Mouse (Mus musculus) heart, postnatal 4 days (tissue): ENCODE data around the gene Klf4. TPM values are rescaled to one million over a fixed set of nuclear protein-coding genes. Genes with fewer than 3 reads are reported as not detected.

ENCODE experiments used
- DNase-seq: peaks from one replicate; pipeline ENCODE4 v3.0.0; 2021
- total RNA-seq, 2 experiments: library from RNA; stranded (reverse); gene quantifications; 2 replicates each; pipeline ENCODE4 v1.2.3; 2021

The Klf4 gene
- total RNA-seq: 10 to 100 TPM; 44.3 to 44.9 TPM

DNA sequence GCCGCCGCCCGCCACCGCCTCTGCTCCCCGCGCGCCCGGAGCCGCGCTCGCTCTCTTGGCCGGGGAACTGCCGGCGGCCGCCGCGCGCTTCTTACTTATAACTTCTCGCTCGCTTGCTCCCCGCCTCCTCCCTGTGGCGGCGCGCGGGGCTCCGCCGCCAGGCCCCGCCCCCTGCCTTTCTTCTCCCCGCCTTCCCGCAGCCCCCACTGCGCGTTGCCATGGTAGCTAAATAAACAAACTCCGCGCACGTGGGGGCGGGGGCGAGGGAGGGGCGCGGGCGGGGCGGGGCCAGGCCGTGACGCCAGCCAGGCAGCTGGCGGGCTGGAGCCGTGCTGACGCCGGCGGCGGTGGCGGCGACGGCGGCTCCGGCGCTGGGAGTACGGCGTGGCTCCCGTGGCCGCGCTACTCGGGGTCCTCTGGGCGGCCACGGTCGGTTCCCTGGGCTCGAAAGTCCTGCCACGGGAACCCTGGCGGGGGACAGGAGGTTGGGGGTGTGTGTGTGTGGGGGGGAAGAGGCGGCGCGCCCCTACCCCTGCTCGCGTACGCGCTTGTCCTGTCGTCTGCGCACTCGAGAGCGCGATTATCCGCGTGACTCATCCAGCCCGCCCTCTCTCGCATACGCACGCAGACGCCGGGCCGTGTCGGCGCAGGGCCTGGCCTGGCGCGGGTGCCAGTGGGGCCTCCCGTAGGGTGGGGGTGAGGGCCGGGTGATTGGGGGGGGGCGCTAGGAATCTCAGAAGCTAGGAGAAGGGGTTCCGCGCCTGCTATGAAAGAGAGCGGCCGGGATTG, at the start of gene Klf4:
Gene Klf4 (minus strand): TSS at position 60 of the 789 bp plus-strand sequence.
- DNase-seq: peak; percentile 97

DNA sequence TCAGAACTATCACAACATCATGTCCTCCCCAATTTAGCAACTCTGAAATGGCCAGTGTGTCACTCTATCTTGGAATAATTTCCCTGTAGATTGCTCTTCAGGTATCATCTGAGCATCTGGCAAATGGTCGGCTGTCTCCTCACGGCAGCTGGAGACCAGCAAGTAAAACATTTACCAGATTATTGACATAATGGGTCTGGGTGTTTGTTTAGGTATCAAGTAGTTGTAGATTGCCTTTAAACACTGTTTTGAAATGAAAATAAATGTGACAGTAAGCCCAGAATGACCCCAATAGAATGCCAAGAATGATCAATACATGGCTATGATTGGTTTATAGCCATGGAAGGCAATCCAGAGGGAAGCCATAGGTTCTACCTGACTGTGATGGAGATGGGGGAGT, 39.2 kb upstream of the Klf4 start:
- no peak for DNase-seq

DNA sequence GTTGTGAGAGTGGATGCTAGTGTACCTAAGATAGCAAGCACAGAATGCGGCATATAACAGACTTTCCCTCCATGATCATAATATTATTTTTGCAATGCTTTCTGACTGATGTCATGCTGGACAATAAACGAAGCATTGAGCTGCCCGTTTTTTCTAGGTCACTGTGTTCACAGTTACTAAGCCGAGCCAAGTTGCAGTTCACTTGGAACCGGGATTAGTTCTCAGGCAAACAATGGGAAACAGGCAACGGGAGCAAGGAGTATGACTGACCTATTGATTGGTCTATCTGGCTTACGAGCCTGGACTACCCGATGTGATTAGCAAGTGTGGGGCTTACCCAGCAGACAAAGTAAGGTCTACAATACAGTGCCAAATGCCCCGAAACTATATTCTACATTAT, 35.7 kb upstream of the Klf4 start:
- no peak for DNase-seq

DNA sequence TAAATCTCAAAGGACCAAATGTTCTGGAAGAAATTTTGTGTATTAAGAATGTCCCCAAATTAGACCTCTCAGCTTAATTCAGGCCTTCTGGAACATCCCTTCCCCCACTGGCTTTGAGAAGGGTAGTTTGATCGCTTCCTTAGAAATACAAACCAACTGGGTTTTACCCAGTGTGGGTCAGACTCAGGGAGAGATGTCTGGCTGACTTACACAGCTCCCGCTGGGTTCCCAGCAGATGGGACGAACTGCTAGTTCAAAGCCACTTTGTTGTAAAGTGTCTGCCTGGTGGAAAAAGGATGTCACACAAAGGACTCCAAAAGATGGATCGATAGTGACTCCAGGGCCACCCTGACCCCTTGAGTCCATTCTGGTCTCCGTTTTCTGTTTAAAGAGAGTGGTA, 35.3 kb upstream of the Klf4 start:
- DNase-seq: no peak

DNA sequence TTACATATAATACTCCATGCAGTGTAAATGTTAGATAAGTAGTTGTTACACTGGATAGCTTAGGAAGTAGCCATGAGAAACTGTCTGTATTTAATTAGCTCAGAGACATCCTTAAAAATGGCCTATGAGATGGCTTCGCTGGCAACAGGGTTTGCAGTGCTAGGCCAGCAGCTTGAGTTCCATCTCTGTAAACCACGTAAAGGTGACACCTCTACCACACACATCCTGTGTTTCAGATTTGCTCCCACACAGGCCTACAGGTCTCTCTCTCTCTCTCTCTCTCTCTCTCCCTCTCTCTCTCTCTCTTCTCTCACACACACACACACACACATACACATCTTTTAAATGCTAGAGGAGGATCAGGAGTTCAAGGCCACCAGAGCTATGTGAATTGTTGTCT, 32.1 kb upstream of the Klf4 start:
- no peak for DNase-seq

DNA sequence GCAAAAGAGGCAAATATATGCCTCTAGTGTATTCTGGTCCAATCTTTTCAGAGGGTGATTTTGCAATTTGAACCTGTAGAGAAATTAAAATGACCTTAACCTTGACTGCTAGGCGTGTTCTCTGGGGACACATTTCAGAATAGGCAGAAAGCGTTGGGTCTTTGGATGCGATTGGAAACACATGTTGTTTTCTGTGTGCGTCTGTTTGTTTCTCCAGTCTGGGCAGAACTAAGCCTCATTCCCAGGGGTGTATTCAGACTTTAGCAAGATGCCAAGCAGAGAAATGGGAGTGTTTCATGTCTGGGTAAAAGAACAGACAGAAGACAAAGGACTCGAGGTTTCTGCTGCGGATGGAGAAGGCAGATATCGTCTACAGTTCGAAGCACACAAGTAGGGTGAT, 30.8 kb upstream of the Klf4 start:
- no peak for DNase-seq

DNA sequence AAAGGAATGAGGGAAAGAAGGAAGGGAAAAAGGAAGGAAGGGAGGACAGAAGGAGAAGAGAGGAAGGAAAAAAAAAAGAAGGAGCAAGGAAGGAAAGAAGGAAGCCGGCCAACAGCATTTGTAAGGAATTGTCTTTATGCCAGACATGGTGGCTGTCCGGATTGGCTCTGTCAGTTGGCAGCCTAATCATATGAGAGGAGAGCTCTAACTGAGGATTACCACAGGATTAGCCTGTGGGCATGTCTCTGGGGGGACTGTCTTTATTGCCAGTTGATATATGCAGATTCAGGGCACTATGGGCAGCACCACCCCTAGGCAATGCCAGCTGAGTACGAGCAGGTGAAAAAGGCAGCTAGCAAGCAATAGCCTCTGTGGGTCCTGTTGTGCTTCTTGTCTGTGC, 29.8 kb upstream of the Klf4 start:
- no peak for DNase-seq

DNA sequence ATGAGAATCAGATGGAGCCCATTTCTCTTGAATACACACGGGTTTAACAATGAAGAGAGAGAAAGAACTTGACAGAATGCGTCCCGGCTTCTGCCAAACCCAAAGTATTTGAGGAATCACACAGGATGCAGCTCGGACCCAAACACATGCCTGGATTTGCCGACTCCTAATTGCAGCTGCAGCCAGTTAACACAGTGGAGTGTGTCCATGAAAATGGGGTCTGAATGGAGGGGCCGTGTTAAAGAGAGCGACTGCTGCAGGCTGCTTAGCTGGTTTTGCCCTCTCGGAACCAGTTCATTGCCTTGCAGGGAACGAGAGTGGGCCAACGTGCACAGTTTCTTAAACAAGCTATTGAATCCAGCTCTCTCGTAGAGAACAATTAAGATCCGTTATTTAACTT, 14.6 kb upstream of the Klf4 start:
- DNase-seq: no peak

DNA sequence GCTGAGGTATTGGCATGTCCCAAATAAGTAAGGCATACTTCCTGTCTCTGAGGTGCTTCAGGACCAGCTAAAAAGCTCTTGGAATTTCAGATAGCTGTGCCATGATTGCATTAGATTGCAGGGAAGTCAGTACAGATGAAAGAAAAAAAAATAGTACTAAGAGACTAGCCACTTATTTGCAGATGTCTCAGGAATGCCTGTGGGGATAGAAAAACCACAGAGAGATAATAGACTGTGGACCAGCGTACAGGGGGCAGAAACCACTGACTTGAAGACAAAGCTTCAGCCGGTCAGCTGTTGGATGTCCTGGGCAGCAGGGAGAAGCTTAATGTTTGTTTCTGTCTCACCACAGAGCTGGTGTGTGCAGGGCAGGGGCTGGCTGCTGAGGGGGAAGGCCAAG, 10.5 kb upstream of the Klf4 start:
- DNase-seq: no peak

DNA sequence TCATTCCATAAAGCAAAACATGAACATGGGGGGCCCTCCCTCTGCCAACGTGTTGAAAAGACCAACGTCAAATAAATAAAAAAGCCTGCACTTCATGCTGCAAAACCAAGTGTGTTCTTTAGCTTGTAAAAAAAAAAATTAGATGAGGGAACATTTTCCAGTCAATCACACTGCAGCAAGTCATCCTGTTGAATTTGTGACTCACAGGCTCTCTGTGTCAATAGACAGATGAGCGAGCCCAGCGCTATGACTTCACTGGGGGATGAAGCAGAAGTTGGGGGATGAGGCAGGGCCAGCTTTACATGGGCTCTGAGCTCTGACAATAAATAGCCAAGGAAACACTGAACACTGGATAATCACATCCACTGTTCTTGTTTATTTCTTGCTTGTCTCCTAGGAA, 9.4 kb upstream of the Klf4 start:
- DNase-seq: no peak

DNA sequence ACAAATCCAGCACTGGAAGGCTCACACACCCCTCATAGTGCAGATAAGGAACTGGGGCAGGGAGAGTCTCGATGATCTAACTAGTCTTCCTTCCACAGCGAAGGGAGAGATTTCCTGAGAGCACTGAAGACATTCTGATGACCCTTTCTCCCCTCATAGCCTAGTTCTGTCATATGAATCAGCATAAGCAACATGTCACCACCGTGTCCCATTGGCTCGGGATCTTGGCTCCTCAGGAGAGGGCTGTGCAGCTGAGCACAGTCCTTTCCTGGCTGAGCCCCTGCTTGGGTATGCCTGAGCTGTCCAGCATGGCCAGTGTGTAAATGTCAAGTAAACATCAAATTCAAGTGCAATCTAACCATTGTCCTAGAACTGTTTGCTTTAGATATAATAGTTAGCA, 9.0 kb upstream of the Klf4 start:
- DNase-seq: peak; percentile 17

DNA sequence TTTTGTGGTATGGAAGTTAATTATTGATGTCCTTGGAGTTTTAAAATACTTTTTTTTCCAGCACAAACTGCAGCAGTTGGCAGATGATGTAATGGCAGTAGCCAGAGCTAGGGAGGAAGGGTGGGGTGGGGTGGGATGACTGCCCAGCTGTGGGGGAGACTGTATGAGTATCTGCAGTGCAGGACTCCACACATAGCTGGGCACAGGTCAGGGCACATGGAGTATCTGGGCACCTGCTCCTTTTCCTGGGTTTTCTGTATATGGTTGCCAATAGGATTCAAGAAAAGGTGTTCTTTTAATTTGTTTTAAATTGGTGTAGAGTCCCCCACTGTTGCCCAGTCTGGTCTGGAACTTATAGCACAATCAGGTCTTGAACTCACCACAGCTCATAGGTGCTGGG, 2.7 kb upstream of the Klf4 start:
- no peak for DNase-seq

DNA sequence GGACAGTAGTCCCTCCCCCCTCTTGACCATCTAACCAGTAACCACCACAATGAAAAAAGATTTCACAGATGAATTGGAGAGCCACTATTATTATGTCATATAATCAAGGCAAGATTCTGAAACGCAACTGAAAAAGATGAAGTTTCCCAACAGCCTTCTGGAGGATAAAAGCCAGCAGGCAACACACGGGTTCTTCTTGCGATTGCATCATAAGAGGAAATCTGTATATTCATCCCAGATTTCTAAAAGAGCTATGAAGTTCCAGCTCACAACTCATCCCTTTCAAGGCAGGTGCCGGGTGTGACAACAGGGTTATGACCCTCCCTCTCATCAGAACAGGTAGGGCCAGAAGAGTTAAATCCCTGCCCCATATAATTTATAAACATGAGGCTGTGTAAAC, 2.2 kb upstream of the Klf4 start:
- no peak for DNase-seq

DNA sequence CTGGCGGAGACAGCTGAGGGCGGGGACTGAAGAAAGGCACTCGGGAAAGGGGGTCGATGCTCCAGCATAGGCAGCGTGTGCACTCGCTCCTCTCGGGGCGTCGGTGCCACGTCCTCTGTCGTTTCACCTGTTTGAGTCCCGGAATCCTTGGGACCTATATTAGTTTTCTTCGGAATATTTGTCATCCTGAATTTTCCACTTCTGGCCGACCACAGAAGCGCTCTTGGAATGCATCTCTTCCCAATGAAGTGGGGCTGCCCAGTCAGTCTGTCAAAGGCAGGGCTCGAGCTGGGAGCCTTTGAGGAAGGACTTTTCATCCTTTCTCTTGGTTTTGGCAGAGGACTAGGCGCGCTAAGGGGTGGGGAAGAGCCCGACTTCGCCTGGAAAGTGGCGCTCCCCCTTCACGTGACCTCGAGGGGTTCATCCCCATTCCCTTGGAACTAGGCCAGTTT, 1.6 kb upstream of the Klf4 start:
- DNase-seq: peak; percentile 42

DNA sequence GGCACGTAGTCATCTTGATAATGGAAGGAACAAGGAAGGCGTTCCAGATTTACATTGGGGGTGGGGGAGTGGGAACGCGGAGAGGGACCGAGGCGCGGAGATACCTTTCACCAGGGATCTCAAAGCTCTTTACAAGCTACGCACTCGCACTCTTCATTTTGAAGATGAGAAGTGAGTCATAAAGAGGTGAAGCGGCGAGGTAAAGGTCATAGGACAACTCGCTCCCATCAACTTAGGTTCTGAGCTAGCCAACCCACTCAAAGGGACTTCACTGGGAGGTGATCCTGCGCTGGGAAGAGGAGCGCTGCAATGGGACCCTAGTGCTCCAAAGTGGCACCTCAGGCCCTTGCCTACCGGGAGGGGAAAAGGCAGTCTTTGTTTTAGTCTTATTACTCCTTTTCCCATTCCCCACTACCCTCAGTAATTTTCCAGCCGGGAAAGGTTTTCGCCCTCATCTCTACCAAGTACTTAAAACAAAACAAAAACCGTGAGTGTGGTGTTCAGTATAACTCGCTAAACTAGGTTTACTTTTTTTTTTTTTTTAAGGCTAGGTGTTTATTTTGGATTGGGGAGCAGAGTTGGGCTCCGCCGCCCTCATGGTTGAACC, 1.0 kb upstream of the Klf4 start:
- no peak for DNase-seq

DNA sequence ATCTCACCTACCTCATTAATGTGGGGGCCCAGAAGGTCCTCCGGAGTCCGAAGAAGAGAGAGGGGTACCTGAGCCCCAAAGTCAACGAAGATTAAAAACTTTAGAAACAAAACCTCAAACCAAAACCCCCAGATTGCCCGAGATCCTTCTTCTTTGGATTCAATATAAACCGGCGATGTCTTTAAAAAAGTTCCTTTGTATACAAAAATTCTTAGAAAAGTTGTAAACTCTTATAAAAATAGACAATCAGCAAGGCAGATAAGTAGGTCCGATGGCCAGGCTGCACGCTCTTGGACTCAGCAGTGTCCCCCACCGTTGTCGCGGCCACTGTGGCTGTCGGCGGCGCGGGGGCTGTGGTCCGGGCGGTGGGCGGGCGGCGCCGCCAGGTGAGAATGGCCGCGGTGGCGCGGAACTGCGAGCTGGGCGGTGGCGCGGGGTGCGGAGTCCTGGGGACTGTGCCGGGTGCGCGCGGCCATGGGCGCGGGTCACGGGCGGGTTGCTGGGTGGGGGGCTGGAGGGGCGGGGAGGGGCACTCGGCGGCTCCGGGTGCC, 335 bp downstream of the Klf4 start:
- no peak for DNase-seq

DNA sequence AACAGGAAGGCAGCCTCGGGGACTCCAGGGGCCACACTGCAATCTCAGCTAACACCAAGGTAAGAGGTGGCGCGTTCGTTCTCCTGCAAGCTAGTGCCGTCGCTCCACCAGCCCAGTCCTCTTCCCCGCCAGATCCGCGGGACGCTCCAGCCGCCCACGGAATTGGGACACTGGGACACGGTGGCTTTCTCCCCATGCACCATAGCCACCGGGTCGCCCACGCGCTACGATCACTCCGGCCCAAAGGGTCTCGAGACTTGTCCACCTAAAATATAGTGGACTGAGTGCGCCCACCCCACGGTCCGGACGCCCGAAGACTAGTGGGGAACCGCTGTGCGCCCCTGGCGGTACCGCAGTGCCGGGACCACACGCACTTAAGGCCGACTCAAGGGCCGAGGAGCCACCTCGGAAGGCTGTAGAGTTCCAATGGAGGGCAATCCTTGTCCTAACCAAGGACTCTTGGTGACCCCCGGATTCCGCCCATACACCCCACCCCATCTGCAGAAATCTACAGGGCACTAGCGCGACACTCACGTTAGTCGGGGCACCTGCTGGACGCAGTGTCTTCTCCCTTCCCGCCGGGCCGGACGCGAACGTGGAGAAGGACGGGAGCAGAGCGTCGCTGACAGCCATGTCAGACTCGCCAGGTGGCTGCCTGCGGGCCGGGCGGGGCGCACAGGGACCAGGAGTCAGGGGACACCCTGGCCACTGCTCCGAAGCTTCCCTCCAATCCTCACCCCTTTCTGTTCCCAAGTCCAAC, 990 bp downstream of the Klf4 start:
- peak; percentile 60 for DNase-seq

DNA sequence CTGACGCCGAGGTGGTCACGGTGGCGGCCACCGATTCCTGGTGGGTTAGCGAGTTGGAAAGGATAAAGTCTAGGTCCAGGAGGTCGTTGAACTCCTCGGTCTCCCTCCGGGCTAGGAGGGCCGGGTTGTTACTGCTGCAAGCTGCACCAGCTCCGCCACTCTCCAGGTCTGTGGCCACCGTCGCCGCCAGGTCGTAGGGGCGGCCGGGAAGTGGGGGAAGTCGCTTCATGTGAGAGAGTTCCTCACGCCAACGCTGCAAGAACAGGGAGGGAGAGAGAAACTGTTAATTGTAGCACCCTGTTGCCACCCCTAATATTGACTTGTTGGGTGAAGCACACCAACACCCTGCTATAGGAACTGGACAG, 1.6 kb downstream of the Klf4 start:
- DNase-seq: peak; percentile 41

DNA sequence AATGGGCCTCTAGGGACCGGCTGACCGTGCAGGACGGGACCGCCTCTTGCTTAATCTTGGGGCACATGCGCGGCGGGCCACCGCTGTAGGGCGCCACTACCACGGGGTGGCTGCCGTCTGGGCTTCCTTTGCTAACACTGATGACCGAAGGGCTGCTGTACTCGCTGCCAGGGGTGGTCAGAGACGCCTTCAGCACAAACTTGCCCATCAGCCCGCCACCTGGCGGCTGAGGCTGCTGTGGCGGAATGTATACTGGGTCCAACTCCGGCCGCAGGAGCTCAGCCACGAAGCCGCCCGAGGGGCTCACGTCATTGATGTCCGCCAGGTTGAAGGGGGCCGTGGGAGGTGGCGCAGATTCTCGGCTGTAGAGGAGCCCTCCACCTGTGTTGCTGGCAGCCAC, 2.0 kb downstream of the Klf4 start:
- peak; percentile 88 for DNase-seq

DNA sequence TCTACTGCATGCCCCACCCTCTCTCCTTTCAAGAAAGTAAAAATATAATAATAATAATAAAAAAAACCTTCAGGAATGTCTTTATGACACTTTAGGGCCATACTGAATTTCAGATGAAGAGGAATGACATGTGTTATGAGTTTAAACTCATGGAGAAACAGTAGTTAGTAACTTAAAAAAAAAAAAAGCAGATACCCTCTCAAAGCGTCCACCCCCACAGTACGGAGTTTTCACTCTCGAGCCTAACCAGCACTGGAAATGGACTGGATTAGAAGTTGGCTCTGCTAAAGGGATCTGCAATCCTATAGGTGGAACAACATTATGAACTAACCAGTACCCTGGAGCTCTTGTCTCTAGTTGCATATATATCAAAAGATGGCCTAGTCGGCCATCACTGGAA, 3.9 kb downstream of the Klf4 start:
- no peak for DNase-seq

DNA sequence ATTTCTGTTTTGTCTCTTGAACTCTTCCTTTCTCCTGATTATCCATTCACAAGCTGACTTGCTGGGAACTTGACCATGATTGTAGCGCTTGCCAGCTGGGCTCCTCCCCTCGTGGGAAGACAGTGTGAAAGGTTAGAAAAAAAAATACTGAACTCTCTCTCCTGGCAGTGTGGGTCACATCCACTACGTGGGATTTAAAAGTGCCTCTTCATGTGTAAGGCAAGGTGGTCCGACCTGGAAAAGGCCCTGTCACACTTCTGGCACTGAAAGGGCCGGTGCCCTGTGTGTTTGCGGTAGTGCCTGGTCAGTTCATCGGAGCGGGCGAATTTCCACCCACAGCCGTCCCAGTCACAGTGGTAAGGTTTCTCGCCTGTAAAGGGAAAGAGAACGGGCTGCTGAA, 4.3 kb downstream of the Klf4 start:
- no peak for DNase-seq

DNA sequence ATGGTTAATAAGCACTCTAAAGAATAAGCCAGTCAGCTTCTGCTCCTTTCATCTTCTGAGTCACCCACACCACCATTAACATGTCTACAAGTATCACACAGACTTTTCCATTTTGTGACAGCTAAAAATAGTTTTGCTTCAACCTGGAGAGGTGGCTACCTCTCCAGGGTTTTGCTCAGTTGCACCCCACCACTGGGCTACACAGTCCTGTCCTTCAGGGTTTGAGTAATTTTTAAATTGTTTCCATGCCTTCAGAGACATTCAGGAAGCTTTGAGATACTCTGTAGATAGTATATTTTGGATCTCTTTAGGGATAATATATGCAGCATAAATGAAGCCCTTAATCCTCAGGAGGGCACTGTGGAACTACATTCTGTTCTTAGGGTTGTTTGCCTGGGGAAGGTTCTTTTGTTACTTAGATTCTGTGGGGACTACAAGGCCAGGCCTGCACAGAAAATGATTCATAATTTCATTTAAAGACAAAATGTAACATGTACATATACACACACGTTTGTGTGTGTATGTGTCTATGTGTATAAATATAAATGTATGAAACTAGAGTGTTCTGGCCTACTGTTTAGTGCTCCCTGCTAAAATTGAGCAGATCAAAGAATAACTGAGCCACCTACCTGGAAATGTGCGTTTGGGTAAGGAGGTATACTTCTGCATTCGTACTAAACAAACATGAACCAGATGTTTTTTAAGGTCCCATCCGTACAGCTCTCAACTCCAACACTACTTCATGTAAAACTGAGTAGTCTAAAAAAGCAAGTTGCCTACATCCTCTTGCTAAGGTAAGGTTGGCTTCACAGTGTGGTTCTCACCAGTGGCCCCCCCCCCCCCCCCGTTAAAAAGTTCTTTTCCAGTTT, 5.8 kb downstream of the Klf4 start:
- no peak for DNase-seq
